Mouse (Mus musculus): Measurements from ENCODE around the gene Igfbp2.

Gene Igfbp2

DNA sequence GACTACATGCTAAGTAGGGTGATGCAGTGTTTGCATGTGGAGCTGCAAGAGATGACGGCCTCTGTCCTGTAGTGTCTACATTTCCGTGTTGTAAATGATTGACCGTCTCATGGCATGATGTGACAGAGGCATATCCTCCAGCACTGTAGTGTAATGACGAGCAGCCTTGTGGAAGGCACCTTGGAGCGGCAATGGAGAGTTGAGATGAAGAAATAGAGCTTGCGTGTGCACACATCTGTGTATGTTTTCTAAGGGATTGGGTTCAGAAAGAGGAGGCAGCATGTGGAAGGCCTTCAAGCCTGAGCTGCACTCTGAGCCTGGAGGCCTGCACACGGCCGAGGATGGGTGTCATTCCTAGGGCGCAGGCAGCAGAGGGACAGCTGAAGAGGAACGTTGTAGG lies 31.4 kb downstream of the Igfbp2 start:
- DNase-seq (ENCODE audit: low read depth), result no peak

DNA sequence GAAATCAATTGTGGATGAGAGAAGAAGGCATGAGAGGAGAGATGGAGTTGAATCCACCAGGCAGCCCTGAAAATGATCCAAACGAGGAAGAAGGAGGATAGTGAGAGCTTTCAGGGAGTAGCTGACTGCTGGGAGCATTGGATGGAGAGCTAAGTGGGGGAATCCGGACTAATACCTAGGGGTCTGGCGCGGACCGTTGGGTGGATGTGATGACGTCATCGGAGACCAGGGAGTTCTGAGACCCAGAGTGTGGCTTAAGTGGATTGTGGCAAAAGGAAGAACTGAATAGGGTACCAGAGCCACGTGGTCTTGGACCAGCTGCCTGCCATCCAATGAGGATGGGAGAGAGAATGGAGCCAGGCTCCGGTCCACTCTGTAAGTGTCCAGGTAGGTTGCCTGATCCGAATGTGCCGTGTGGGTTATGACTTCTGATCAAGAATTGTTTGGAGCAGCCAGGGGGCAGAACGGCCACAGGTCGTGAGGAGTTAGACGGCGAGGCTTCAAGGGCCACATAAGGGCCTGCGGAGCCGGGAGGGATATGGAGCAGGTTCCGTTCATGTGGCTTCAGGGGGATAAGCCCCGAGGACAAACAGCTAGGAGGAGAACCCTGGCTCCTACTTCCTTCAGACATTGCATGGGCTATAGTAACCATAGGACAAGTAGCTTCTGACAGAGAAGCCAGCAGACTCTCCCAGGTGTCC lies 32.1 kb downstream of the Igfbp2 start:
- no peak for DNase-seq (ENCODE audit: low read depth)

DNA sequence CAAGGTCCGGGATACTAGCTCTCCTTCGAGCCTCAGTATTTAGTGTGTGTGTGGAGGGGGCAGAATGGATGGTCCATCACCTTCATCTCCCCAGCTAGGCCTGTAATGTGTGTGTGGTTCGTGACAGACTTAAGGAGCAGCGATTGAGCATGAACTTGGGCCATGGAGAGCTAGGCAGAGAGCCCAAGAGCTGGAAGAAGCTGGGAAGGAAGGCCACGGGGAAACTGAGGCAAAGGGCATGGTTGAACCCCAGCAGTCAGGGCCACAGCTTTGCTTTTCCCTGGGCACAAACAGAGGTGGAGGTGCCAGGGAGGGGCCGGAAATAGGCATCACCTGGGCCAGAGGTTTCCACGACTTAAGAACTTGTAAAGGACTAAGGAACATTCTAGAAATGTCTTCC lies 32.8 kb downstream of the Igfbp2 start:
- no peak for DNase-seq (ENCODE audit: low read depth)

DNA sequence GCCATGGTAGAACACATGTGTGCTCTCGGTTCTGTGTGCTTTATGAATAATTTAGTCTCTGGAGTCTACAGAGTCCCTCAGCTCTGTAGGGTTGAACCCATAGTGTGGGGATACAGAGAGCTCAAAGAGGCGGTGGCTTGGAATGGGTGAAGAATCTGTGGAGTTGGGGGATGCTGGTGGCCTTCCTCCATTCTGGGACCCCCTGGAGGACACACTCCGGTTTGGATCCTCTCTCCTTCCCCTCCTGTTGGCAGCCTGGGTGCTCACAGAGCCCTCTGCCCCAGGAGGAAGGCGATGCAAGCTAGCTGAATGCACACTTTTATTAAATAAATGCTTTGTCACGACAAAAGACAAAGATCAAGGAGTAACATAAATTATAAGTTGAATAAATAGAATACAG lies 33.3 kb downstream of the Igfbp2 start:
- no peak for DNase-seq (ENCODE audit: low read depth)

DNA sequence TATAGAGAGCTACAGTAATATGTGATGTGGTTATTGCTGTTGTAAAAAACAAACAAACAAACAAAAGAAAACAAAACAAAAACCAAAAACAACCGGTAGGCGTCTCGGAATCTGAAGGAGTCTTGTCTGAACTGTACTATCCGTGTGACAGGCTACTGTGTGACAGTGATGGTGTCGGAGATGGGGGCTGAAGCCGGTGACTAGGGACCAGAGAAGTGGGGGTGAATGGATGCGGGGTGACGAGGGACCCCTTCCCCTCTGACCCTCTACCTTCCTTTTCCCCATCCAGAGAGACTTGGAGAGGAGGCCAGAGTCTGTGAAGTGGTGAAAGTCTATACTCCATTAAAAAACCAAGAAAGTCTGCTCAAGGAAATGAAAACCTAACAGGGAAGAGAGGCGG lies 34.0 kb downstream of the Igfbp2 start:
- no peak for DNase-seq (ENCODE audit: low read depth)

DNA sequence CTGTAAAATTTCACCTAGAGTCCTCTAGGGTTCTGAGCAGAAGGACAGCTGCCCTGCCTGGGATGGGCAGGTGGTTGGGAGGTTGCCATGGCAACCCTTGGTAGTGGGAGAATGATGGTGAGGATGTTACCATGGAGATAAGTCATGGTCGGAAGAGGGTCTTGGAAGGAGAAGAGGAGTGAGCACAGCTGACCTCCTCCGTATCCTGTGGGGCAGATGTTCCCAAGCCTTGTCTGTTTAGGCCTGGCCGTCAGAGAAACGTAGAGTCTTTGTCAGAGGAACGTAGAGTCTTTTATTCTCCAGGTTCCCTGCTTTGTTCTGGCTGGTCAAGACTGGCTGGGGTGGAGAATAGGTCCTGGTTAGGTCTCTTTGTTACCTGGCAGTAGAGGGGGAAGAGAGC lies 34.6 kb downstream of the Igfbp2 start:
- DNase-seq (ENCODE audit: low read depth), result no peak

DNA sequence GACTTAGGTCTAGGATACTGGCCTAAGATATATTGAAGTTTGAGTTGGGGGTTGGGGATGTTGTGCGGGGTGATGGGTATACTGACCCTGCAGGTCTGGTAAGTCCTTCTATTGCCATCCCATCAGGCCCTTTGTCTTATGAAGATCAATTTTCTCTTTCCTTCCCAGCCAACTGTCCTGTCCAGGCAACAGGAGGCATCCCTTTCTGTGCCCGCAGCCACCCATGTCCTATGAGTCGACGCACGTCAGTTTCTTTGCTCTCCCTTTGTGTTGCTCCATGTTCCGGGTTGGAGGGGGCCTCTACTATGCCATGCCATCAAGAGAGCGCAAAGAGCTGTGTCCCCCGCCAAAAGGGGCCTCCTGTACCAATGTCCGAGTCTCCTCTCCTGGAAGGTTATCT lies 35.7 kb downstream of the Igfbp2 start:
- DNase-seq (ENCODE audit: low read depth), result no peak

DNA sequence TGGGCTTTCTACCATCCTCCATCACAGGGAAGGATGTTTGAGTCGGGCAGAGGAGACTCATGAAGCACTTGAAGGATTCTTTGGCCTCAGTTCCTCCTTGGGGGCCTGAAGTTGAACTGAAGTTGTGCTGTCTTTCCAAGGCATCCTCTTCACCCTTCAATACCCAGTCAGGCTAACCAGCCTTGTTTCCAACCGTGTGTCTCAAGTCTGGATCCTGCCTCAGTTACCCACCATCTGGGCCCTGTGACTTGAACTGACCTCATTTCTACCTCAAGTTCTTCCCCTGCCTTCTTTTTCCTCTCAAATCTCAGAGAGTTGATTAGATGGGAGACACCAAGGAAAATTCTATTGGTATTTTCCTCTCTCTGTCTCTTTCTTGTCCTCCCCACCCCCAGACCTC lies 36.2 kb downstream of the Igfbp2 start:
- no peak for DNase-seq (ENCODE audit: low read depth)

DNA sequence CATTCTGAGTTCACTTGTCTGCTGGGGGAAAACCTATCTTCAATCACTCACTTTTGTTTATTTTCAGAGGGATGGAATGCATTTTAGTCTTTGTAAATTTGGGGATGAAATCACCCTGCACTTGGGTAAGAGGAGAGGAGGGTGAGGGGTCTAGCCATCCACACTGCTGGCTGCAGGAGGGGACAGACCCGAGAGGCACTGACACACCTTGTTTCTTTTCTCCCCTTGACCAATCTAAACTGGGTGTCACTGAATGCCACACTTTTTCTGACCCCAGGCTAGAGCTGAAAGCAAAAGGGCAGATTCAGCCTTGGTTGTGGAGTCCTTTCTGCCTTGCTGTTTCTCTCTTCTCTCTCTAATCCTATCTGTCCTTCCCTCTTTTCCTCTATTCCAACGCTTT lies 37.4 kb downstream of the Igfbp2 start:
- no peak for DNase-seq (ENCODE audit: low read depth)

DNA sequence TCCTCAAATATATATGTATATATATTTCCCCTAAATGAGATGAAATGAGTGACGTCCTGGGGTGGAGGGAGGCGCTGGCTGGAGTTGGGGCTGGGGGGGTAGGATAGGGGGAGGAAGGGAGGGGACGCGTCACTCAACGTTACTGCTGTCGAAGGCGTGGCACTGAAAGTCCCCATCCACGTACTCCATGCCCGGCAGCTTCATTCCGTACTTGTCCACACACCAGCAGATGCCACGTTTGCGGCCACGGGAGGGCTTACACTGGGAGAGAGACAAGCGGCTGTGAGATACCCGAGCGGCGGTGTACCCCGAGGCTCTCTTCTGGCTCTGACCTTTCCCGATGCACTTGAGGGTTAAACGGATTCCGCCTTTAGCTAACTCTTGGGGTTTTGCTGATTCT lies 37.9 kb downstream of the Igfbp2 start:
- no peak for DNase-seq (ENCODE audit: low read depth)

DNA sequence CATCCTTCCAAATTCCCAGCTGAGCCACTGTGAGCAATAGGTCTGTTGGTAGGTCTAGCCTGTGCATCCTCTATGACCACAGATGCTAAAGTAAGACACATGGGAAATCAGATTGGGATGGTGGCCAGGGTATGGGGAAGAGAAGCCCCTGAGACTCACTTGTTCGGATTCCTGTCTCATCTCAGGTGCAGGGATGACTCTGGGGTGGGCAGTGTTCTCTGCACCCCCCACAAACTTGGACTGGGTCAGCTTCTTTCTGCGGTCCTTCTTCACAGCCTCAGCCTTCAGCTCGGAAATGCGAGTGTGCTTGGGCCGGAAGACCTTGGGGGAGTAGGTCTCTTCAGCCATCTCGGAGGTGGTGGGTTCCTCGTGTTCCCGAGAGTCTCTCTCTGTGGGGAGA lies 39.4 kb downstream of the Igfbp2 start:
- DNase-seq (ENCODE audit: low read depth), result no peak

DNA sequence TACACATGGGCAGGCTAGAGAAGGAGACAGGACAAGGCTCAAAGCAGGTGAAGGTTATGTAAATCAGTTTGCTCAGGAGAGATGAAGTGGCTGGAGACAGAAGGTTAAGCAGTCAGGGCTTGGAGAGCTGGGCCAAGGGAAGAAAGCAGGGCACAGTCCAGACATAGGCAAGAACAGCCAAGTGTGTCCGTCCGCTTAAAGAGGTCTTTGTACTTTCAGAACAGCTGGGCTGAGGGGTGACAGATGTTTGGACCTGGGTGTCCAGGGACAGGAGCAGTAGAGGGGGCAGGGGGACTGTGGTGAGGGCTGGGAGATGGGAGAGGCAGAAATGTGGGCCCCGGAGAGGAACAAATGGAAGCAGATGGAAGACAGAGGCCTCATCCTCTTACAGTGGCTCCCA lies 40.0 kb downstream of the Igfbp2 start:
- no peak for DNase-seq (ENCODE audit: low read depth)

DNA sequence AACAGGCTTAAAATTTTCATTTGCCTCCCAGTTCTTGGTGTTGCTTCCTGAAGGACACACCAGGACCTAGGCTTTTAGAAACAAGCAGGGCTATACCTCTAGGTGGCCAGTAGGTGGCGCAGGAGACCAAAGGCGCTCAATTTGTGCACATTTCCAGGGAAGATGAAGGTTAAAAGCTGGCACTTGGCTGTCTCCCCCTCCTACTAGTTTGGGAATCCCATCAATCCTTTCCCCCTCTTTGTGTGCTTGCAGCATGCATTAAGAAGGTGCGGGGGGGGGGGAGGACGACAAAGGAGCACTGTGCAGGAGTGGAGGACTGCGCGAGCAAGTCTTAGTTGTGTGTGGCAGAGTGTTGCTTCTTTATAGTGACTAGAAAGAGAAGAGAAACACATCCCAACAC lies 41.6 kb downstream of the Igfbp2 start:
- DNase-seq (ENCODE audit: low read depth), result peak; percentile 86

DNA sequence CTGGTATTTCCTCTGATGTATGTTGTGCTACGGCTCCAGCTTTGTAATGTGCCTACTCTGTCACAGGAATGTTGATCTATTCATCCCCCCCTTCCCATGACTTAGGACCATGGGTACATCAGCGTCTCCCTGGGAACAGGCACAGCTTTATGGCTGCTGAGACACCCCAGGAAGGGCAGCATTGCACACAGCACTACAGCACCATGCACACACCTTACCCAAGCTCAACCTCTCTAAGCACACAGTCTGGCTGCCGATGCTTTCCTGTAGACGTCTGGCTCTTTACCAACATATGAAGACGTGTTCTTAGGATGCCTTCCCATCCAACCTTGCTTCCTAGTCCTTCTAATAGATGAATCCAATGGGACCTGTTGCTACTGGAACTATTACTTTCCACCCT lies 42.1 kb downstream of the Igfbp2 start:
- no peak for DNase-seq (ENCODE audit: low read depth)

DNA sequence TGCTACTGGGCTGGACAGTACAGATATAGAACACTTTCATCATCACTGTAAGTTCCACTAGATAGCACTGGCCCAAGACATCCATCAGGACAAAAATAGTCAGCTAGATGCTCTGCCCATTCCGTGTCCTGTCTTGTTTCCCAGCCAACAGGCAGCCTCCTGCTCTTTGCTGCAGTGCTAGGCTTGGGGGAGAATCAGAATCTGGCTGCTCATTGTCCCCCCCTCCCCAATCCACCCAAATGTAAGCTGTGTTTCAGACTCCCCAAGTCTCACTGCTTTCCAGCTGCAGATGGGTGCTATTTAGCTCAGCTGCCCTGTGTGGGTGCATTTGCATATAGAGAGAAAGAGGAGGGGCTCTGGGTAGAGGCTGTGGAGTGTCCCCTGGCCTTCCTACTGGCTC lies 43.0 kb downstream of the Igfbp2 start:
- no peak for DNase-seq (ENCODE audit: low read depth)

DNA sequence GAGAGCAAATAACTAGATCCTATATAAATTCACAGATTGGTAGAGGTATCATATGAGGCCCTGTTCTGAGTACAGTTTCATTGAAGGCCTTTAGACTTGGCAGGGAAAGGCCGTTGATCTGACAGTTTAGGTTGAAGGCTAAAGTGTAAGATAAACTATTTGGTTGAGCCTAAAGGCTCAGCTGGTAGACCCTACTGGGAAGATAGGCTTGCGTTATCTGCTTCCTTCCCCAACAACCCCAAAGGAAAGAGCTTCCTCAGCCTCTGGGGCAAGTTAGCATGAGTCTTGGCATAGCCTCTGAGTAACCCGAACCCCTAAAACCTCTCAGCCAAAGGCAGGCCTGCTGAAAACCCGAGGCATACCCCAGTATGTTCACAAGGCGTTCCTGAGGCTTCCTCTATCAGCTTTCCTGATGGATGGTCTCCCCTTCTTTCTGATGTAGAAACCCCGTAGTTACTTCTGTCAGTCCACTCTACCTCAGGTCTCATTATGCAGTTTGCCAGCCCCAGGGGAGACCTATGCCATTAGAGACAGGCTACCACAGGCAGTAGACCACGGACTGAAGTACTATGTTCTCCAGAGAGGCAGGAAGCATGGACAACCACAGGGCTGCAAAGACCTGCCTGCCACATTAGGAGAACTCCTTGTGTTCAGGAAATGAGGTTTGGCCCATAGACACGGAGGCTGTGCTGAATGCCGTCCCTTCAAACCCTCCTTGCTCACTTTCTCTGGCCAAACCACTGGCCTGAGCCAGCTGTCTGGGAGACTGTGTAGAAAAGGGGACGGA lies 44.3 kb downstream of the Igfbp2 start:
- DNase-seq (ENCODE audit: low read depth), result no peak

DNA sequence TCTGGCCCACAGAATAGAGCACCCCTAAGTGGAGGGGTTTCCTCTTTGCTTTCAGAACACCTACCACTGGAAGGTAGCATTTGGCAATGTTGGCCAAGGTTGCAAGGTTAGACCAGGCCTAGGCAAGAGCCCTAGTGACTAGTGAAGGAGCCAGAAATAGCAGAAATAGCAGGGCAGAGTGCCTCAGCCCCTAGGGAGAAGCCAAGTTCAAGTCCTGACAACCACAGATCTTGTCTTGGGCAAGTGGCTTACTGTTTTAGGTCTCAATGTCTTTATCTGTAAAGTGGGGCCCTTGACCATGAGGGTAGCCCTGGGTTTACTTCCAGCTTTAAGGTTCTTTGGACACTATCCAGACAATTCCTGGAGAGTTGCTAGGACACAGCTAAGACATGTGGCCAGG lies 45.0 kb downstream of the Igfbp2 start:
- DNase-seq (ENCODE audit: low read depth), result no peak

DNA sequence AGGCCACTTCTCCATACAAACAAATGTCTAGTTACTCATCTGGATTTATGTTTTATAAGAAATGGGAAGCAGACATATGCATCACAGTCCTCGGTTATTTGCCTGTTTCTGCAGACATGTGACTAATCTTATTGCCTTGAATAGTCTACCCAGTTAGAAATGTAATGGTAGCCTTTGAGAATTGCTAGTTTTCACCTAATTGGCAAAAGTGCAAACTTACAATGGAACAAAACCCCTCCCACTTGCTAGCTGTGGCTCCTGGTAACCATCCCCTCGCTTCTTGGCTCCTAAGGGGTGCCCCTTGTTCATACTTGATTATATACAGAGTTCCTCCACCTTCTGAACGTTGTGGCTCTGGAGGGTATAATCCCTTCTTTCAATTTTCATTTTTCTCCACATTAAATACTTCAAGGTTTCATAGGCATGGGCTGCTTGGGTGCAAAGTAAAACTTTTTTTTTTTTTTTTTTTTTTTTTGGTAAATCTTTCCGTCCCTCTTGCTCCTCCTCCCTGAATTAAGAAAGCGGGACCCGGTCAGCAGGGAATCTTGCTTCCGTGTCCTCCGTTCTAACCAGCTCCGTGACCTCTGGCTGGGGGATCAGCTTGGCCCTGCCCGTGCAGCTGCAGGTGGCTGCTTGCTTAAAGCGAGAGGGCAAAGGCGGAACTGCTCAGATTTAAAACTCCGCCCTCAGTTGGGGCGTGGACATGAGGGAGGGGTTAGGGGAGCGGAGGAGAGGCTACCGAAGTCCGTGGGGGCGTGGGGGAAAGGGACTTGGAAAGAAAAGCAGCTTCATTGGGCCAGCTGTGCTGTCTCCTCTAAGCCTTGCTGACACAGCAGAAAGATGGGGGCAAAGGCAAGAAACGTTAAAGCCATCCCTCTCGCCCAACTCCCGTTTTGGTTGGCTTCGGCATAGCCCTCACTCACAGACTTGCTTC lies 45.6 kb downstream of the Igfbp2 start:
- no peak for DNase-seq (ENCODE audit: low read depth)

DNA sequence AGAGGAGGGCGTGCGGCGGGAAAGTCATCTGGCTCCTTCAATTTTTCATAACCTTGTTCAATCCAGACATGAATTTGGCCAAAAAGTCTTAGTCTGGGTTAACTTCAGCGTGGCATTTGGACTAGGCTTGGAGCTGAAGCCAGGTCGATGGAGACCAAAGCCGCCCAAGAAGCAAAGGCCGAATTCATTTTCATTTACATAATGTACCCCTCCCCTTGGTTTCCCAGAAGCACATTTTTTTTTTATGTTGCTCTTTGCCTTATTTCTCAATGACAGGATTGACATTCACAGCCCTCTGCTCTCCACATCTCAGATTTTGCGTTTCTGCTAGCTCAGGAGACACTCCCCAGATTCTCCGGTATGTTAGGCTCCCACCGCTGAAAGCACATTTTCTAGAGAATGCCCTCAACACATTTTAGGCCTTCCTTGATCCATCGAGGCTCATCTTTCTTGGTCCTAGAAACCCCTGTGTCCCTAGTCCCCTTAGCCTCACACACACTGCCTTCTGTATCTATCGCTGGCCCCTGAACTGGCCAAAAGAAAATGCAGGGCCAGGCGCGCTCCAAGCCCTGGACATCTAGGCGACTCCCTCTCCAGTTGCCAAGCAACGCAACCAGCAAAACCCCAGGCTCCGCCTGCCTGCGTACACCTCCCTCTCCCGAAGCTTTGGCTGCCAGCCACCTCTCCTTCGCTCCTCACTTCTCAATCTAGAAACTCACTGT lies 46.5 kb downstream of the Igfbp2 start:
- DNase-seq (ENCODE audit: low read depth), result peak; percentile 46

DNA sequence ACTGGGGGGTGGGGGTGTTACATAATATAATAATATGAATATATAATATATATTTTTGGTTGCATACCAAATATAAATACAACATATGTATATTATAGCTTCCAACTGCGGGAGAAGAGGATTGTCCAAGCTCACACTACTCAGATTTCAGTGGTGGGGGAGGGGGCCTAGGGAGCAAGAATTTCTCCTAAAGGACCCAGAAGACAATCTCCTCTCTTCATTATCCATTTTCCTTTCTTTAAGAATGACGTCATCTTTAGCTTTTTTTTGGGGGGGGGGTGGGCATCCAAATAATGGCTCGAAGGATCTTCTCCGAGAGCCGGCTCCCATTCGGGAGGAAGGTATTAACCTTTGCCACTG lies 47.0 kb downstream of the Igfbp2 start:
- DNase-seq (ENCODE audit: low read depth), result no peak

DNA sequence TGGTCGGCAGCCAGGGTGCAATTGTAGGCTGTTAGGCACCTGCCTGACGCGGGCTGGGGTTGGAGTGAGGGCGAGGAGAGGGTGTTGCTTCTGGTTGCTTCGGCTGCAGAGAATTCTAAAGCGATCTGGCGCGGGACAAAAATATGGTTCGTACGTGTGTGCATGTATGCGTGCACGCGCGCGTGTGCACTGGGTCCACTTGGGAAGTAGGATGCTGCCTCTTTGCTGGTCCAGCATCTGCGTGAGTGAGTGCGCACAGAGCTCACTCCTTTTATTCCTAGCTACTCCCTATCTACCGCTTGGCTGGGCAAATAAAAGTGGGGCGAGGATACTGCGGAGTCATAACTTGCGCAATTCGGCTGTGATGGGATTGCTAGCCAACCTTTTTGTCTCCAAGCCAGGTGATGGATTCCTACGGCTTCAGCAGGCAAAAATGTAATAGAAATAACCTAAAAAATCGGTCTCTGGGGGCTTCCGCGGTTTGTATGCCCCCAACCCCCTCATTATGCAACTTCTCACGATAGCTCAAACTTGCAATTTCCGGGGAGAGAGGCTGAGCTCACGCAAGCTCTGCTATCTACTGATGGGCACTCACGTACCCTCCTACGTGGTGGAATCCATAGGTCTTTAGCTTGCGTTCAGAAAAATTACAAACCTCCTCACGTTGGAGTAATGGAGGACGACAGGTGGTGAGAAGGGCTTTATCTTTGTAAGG lies 47.6 kb downstream of the Igfbp2 start:
- DNase-seq (ENCODE audit: low read depth), result no peak

DNA sequence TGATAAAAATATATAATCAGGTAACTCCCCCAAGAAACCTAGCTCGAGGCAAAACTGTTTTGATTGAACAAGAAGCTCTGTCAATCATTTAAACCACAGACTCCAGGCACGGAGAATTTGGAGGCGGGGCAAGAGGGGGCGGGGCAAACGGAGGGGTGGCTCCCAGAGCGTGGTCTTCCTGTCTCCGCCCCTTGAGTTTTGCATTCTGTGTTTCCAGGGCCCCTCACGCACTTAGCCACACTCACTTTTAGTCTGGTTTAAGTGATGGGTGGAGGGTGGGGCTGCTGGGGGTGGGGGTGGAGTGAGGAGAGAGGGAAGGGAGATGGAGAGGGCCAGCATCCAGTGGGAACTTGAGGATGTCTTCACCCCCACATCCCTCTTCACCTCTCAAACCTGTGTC lies 48.2 kb downstream of the Igfbp2 start:
- DNase-seq (ENCODE audit: low read depth), result no peak

Measured in NIH3T3 (cell line).